Mouse (Mus musculus) adrenal gland, postnatal 14 days (tissue): ENCODE data around the gene Runx3. TPM values are rescaled to one million over a fixed set of nuclear protein-coding genes. Genes with fewer than 3 reads are reported as not detected.
A peak's percentile ranks its signal among the peaks of the same experiment; 100 is the strongest.

Source experiments
- DNase-seq: peaks from one replicate; pipeline ENCODE4 v3.0.0; 2021; ENCODE audit warnings: mixed read lengths
- total RNA-seq: library from RNA; stranded (reverse); gene quantifications from 2 replicates; pipeline ENCODE4 v1.2.3, GENCODE M21; 2021

Gene Runx3
- total RNA-seq, 1 experiment from 2014 or later, result 1.7 TPM

- no peak for DNase-seq
These were observed 30.9 kb downstream of the Runx3 start for GRCm38 (mm10) chr4:135151111-135151987.

- peak; percentile 30 for DNase-seq
These were observed 31.6 kb downstream of the Runx3 start for GRCm38 (mm10) chr4:135151988-135152594.

GRCm38 (mm10) chr4:135152834-135153259 lies 32.4 kb downstream of the Runx3 start:
- peak; percentile 45 for DNase-seq

DNA sequence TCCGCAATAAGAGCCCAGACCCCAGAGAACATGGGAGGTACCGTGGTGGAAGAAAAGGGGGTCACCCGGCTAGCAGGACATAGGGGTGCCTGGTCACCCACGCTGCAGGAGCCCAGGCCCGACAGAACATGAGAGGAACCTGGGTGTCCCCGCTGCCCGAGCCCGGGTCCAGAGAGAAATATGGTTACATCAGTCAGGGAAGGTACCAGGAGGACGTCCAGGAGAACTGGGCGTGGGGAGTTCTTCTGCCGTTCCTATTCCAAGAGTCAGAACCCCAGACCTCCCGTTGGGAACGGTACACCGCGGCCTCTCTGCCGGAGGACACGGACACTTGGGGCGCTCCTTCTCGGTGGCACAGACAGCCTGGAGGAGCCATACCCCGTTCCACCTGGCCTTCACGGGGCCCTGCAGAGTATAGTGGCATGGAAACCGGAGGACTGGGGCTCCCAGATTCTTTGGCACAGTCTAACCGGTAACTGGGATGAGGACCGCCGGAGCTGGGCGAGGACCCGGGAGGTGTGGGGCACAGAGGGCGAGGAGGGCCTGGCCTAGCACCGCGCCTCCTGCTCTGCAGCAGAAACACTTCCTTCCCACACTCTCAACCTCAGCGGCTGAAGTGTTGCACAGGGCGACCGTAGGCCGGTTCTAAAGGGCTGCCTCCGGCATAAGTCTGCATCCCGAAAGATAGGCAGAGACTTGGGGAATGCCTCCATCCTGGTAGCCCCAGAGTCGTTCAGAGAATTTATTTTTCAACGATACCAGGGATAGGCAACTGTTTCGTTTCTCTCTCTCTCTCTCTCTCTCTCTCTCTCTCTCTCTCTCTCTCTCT lies 33.0 kb downstream of the Runx3 start:
- DNase-seq, result no peak

DNA sequence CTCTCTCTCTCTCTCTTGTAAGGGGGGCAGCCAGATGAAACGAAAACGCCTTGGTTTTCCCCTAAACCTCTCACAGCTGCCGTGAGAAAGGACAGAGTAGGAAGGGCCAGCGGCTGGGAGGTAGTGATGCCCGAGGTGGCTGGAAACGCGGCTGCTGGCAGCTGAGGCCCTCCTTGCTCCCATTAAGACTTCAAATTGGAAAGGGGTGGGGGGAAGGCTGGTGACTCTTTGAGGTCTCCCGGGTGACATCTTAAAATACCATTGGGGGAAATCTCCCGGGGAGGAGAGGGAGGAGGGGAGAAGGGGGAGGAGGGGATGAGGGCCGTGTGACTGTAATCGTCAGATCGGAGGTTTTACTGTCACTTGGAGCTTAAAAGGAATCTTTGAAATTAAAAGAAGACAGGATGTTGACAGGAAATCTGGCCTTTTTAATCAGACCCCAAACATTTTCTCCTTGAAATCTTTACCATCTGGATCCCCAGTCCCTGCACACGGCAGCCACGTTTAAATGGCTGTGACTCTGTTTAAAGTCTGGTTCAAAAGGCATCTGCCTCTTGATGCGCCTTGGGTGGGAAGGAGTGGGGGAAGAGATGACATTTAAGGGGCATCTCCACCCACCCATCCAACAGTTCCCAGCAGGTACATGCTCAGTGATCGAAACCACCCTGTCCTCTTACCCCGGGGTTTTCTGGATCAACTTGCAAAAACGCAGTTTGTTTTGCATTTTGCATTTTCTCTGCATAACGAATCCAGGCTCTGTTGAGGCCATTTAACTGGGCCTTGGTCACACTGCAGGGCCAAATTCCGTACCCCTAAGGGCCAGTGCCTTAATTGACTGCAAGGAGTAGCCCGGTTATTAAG lies 33.9 kb downstream of the Runx3 start:
- no peak for DNase-seq

- DNase-seq, result no peak
These were observed 34.8 kb downstream of the Runx3 start for GRCm38 (mm10) chr4:135155106-135155800.

- DNase-seq, result no peak
These were observed 35.5 kb downstream of the Runx3 start for GRCm38 (mm10) chr4:135155805-135156469.

DNA sequence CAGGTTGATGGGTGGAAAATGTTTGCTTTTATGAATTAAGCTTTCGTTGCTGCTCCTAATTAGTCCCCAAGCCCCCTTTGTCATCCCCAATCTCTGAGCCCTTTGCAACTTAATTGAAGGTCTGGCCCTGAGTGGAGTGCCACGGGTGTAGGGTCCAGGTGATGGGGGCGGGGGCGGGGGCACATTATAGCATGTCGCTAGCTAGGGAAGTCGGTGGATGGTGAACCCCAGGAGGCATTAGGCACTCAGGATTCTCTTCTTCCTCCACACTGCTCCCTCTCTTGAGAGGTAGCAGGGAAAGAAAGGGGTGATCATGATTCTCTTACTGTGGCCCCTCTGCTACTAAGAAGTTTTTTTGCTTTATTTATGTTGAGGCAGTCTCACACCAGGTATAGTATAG lies 36.1 kb downstream of the Runx3 start:
- DNase-seq, result no peak

DNA sequence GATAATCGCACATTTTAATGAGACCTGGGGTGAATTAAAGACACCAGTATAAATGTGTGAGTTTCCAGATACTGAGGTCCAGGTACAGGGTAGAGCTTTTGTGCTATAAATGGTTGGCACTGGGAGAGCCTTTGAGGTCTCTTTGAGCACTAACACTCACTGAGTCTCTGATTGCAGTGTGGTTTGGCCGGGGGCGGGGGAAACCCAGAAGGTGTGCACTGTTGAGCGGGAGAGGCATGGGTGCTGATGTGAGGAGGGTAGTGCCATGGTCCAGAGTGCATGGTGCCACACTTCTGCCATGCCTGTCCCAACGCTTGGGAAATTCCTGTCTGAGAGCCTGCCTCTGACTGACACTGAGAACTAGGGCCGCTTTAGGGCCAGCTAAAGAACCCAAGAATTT lies 36.9 kb downstream of the Runx3 start:
- no peak for DNase-seq

DNA sequence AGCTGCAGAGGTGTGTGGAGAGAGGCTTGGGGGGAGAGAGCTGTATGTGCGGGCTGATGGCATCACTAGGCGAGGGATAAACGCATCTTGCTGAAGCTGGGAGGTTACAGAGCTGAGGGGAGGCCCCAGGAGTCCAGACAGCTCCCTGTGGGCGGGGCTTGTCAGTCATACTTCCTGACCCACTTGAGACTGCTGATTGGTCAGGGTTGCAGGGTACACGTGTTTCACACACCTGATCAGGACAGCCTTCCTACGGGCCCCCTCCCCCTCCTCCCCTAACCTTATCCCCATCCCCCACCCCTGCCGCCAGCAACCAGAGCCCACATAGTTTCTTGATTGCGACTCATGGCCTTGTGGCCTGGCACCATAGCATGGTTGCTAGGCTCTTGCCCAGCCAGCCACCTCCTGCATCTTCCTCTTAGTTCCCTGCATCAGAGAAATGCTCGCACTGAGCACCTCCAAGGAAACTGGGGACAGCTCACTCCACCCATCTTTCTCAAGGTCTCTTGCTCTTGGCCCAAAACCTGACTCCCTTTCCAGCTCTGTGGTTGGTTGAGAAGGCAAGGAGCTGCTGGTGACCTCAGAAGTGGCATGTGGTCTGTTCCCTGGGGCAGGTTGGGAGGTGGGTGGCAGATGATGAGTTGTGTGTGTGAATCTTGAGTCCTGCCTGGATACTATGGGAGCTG lies 38.4 kb downstream of the Runx3 start:
- DNase-seq, result no peak

GRCm38 (mm10) chr4:135159663-135160062 lies 39.2 kb downstream of the Runx3 start:
- no peak for DNase-seq

DNA sequence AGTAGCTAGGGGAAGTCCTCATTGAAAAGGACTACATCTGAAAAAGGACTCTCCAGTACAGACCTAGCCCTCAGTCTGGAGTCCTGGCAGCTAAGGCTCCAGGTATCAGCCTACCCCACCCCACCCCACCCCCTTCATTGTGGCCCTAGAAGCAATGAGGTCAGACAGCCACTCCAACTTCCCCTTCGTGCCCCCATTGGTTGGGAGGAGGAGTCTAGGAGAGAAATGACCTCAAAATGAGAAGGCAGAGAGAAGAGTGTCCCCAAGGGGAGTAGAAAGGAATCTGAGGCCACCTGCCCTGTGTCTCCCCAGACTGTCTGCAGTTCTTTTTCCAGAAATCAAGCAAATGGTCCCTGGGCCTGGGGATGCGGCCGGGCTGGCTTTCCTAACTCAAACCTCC lies 39.7 kb downstream of the Runx3 start:
- no peak for DNase-seq

- DNase-seq, result no peak
These were observed 41.0 kb downstream of the Runx3 start for GRCm38 (mm10) chr4:135161441-135161840.

DNA sequence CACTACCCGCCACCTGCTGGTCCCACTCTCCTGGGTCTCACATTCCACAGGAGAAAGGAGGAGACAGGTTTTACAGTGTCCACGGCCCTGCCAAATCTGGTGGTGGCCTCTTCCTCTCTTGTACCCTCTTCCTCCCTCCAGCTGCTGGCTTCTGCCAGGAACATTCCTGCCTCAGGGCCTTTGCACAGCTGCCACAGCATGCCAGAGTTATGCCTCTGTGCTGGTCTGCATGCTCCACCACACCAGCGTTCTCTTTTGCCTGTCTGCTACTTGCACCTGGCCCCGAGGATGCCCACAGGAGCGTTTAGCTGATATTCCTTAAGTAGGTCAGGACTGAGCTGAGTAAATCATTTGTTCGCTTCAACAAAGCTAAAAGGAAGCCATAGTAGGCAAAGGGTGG lies 45.3 kb downstream of the Runx3 start:
- DNase-seq, result no peak

GRCm38 (mm10) chr4:135166413-135167225 lies 46.2 kb downstream of the Runx3 start:
- no peak for DNase-seq

DNA sequence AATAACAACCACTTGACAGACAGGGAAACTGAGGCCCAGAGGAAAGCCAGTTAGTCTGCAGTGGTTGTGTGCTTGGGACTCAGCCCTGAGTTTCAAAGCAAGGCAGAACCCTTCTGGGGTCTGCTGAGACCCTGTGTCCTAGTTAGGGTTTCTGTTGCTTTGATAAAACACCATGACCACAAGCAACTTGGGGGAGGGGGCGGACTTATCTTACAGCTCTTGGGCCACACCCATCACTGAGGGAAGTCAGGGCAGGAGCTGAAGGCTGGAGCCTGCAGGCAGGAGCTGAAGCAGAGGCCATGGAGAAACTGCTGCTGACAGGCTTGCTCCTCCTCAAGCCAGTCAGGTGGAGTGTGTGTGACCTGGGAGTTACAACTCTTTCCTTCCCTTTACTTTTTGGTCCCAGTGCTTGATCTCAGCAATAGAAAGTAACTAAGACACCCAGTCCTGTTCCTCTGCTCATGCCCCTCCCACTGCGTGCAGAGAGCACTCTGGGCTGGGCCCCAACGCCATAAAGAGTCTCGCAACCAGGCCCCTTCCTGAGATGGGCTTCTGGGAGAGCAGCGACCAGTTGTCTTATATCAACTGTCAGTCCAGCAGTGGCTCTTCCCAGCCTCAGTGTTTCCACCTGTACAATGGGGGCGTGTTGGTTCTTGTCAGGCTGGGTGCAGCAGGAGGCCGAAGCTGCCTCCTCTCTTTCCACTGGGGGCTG lies 47.5 kb downstream of the Runx3 start:
- DNase-seq, result no peak

GRCm38 (mm10) chr4:135169096-135169495 lies 48.6 kb downstream of the Runx3 start:
- no peak for DNase-seq

DNA sequence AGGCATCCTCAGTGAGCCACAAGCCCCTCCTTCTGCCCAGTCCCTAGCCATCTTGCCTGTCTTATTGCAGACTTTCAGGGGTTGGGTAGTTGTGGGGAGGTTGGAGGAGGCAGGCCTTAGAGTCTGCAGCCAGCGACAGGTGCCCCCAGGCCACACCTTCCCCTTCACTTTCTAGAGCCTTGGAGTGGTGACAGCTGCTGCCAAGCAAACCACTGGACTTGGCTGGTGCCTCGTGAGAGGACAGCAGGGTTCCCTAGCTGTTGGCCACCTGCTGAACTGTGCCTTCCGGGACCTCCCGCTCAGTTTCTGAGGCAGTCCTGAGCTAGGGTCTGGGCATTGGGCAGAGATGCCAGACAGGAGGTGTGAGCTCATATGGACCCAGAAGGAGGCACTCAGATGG lies 49.0 kb downstream of the Runx3 start:
- DNase-seq, result no peak
